Mouse (Mus musculus) macrophage (primary cell): ENCODE measurements at regions not wholly inside any gene's neighbourhood (a gene's known extent, or its start where the extent isn't known, plus 50 kb on each side); places are given as distances from the start of the nearest gene placed in this dataset.
A peak's percentile ranks its signal among the peaks of the same experiment; 100 is the strongest.

Experiments
- H3K27ac ChIP-seq: fragments of 350-480 bp; formaldehyde crosslinking; 2 replicates; pipeline ENCODE4 v1.9.0; 2021
- H3K36me3 ChIP-seq: fragments of 350-480 bp; formaldehyde crosslinking; 2 replicates; pipeline ENCODE4 v1.9.0; 2021; ENCODE audit errors: inconsistent target
- H3K4me3 ChIP-seq: fragments of 350-480 bp; formaldehyde crosslinking; 2 replicates; pipeline ENCODE4 v1.9.0; 2021; ENCODE audit errors: inconsistent target
- H3K79me2 ChIP-seq: fragments of 350-480 bp; formaldehyde crosslinking; 2 replicates; pipeline ENCODE4 v1.9.0; 2021; ENCODE audit errors: inconsistent target
- WGBS: methylation state at CpG from one replicate; pipeline ENCODE4 v1.1.7; 2026; ENCODE audit warnings: inconsistent platforms; ENCODE audit not compliant: missing documents; 5-methylcytosine and 5-hydroxymethylcytosine counted together

GRCm38 (mm10) chr2:50818557-50819304 is 330.2 kb downstream of the Rnd3 start:
- no peak overlapping the region for H3K27ac ChIP-seq
- WGBS: 85% methylated on average over 7 of the region's 7 CpGs
- no peaks in the 10 kb centered on the region for H3K79me2 ChIP-seq

GRCm38 (mm10) chr2:50816364-50816763 is 332.5 kb downstream of the Rnd3 start:
- H3K4me3 ChIP-seq: no peak overlapping the region
- no peak overlapping the region for H3K27ac ChIP-seq
- H3K79me2 ChIP-seq: no peaks in the 10 kb centered on the region
- 99% methylated on average over 5 of the region's 5 CpGs for WGBS
- H3K36me3 ChIP-seq: no peaks in the 10 kb centered on the region

More at GRCm38 (mm10) chr2:50818557-50819304, 330.2 kb downstream of the Rnd3 start:
- Histone ChIP-seq H3K36me3 (no peaks in the 10 kb centered on the region), H3K4me3 (no peak overlapping the region)

GRCm38 (mm10) chr2:50815541-50815940 is 333.4 kb downstream of the Rnd3 start:
- no peak overlapping the region for H3K4me3 ChIP-seq
- H3K79me2 ChIP-seq: no peaks in the 10 kb centered on the region
- 72% methylated on average over 3 of the region's 3 CpGs for WGBS
- H3K36me3 ChIP-seq: no peaks in the 10 kb centered on the region
- H3K27ac ChIP-seq: no peak overlapping the region

GRCm38 (mm10) chr2:50813568-50814461 is 335.1 kb downstream of the Rnd3 start:
- H3K79me2 ChIP-seq: no peaks in the 10 kb centered on the region
- 46% methylated on average over 9 of the region's 9 CpGs for WGBS
- H3K4me3 ChIP-seq: no peak overlapping the region
- no peaks in the 10 kb centered on the region for H3K36me3 ChIP-seq
- peak overlapping the region; percentile 52 for H3K27ac ChIP-seq

GRCm38 (mm10) chr2:50812296-50812695 is 336.6 kb downstream of the Rnd3 start:
- H3K36me3 ChIP-seq: no peaks in the 10 kb centered on the region
- H3K4me3 ChIP-seq: no peak overlapping the region
- H3K79me2 ChIP-seq: no peaks in the 10 kb centered on the region
- no peak overlapping the region for H3K27ac ChIP-seq
- 77% methylated on average over 4 of the region's 4 CpGs for WGBS

GRCm38 (mm10) chr2:50810336-50811066 is 338.4 kb downstream of the Rnd3 start:
- H3K4me3 ChIP-seq: no peak overlapping the region
- no peak overlapping the region for H3K27ac ChIP-seq
- 92% methylated on average over 4 of the region's 5 CpGs for WGBS
- H3K36me3 ChIP-seq: no peaks in the 10 kb centered on the region
- H3K79me2 ChIP-seq: no peaks in the 10 kb centered on the region

- H3K27ac ChIP-seq: no peak overlapping the region
- 98% methylated on average over 3 of the region's 3 CpGs for WGBS
- H3K36me3 ChIP-seq: no peaks in the 10 kb centered on the region
- H3K4me3 ChIP-seq: no peak overlapping the region
- H3K79me2 ChIP-seq: no peaks in the 10 kb centered on the region
Observed at GRCm38 (mm10) chr2:50809823-50810222, 339.1 kb downstream of the Rnd3 start.

GRCm38 (mm10) chr2:50807162-50807960 is 341.6 kb downstream of the Rnd3 start:
- no peak overlapping the region for H3K4me3 ChIP-seq
- no peaks in the 10 kb centered on the region for H3K36me3 ChIP-seq
- H3K79me2 ChIP-seq: no peaks in the 10 kb centered on the region
- H3K27ac ChIP-seq: no peak overlapping the region
- 91% methylated on average over 4 of the region's 6 CpGs for WGBS

- Histone ChIP-seq H3K27ac (no peak overlapping the region), H3K4me3 (no peak overlapping the region), H3K36me3 (no peaks in the 10 kb centered on the region), H3K79me2 (no peaks in the 10 kb centered on the region)
- 83% methylated on average over 2 of the region's 3 CpGs for WGBS
Observed at GRCm38 (mm10) chr2:50805645-50806044, 343.3 kb downstream of the Rnd3 start.

GRCm38 (mm10) chr2:50796087-50796486 is 352.8 kb downstream of the Rnd3 start:
- Histone ChIP-seq H3K27ac (no peak overlapping the region), H3K36me3 (no peaks in the 10 kb centered on the region), H3K79me2 (no peaks in the 10 kb centered on the region), H3K4me3 (no peak overlapping the region)
- WGBS: 92% methylated on average over 3 of the region's 3 CpGs

GRCm38 (mm10) chr2:50793616-50794015 is 355.3 kb downstream of the Rnd3 start:
- H3K27ac ChIP-seq: peak overlapping the region; percentile 13
- H3K4me3 ChIP-seq: no peak overlapping the region
- H3K36me3 ChIP-seq: no peaks in the 10 kb centered on the region
- no peaks in the 10 kb centered on the region for H3K79me2 ChIP-seq
- WGBS: 71% methylated on average over 2 of the region's 2 CpGs

GRCm38 (mm10) chr2:50793067-50793466 is 355.8 kb downstream of the Rnd3 start:
- WGBS: 100% methylated on average over 1 of the region's 1 CpGs
- Histone ChIP-seq H3K79me2 (no peaks in the 10 kb centered on the region), H3K36me3 (no peaks in the 10 kb centered on the region), H3K4me3 (no peak overlapping the region), H3K27ac (peak overlapping the region; percentile 8)

GRCm38 (mm10) chr2:50789051-50789651 is 359.8 kb downstream of the Rnd3 start:
- Histone ChIP-seq H3K4me3 (no peak overlapping the region), H3K79me2 (no peaks in the 10 kb centered on the region), H3K36me3 (no peaks in the 10 kb centered on the region), H3K27ac (no peak overlapping the region)
- WGBS: 71% methylated on average over 4 of the region's 4 CpGs

- WGBS: 99% methylated on average over 8 of the region's 8 CpGs
- Histone ChIP-seq H3K36me3 (no peaks in the 10 kb centered on the region), H3K27ac (no peak overlapping the region), H3K4me3 (no peak overlapping the region), H3K79me2 (no peaks in the 10 kb centered on the region)
Observed at GRCm38 (mm10) chr2:50772101-50772500, 376.8 kb downstream of the Rnd3 start.
